ENCODE assay signal across 7 mouse cellular contexts in the genomic region with DNA sequence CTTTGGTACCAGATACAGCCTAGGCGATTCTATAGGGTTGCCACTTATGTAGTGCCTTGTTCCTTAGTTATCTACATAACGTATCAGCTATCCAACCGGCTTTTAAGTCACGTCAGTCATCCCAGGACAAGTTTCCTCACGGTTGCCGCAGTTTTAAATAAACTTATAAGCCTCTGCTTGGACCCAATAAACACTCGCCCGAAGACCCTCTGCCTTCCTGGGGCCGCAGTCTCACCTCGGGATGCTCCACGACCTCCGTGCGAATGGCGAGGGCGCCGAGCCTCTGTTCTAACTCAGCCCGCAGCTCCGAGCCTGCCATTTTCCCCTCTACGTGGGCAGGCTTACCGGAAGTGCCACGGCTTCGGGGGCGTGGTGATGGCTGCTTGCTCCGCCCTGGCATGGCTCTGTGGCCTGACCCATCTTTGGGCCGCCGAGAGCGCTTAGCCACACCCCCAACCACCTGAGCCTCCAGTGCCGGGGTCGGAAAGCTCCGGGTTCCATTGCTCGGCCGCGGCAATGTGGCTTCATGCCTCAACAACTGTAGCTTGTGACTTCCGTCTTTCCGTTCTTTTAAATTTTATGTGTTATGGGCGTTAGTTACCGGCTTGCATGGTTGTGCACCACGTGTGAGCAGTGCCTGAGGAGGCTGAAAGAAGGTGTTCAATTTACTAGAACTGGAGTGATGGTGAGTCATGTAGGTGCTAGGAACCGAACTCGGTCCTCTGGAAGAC. TPM values are rescaled to one million over a fixed set of nuclear protein-coding genes. Genes with fewer than 3 reads are reported as not detected.
DNase-seq lines count a peak whose midpoint lies in the region; ATAC-seq lines count a peak whose summit lies in the region.

A gene (minus strand): TSS at position 352 of the 731 bp plus-strand sequence.

- peak within 1 kb of the TSS; percentile 62 for H3K4me2 ChIP-seq in intestine, embryonic 16.5 days (ENCODE audit: low read depth, low read length)
- peak within 1 kb of the TSS; percentile 63 for H3K4me2 ChIP-seq in midbrain, embryonic 13.5 days (replicated peaks)

- peak; percentile 100 for ATAC-seq in intestine, embryonic 16.5 days
- peak; percentile 99 for ATAC-seq in midbrain, embryonic 13.5 days

- peak within 1 kb of the TSS; percentile 74 for H3K4me3 ChIP-seq in intestine, embryonic 16.5 days (ENCODE audit: low read length)
- peak within 1 kb of the TSS; percentile 63 for H3K4me3 ChIP-seq in limb, embryonic 10.5 days
- peak within 1 kb of the TSS; percentile 60 for H3K4me3 ChIP-seq in midbrain, embryonic 13.5 days (replicated peaks)

- H3K36me3 ChIP-seq in intestine, embryonic 16.5 days (ENCODE audit: control insufficient read depth, insufficient read depth, low read length): no peaks in the 10 kb centered on the region
- H3K36me3 ChIP-seq in limb, embryonic 10.5 days: peaks cover 26% of the 10 kb centered on the region
- peaks cover 13% of the 10 kb centered on the region; the same call in 1 of the 2 replicates for H3K36me3 ChIP-seq in midbrain, embryonic 13.5 days

- peak within 1 kb of the TSS; percentile 75 for H3K9ac ChIP-seq in intestine, embryonic 16.5 days (ENCODE audit: low read depth, low read length)
- H3K9ac ChIP-seq in midbrain, embryonic 13.5 days (replicated peaks): peak within 1 kb of the TSS; percentile 70

- peak within 1 kb of the TSS; percentile 78 for H3K27ac ChIP-seq in intestine, embryonic 16.5 days (ENCODE audit: low read length)
- peak within 1 kb of the TSS; percentile 86 for H3K27ac ChIP-seq in limb, embryonic 10.5 days
- H3K27ac ChIP-seq in midbrain, embryonic 13.5 days: peak within 1 kb of the TSS; percentile 69

- DNase-seq in adrenal gland, postnatal 10 days: peak; percentile 94
- DNase-seq in embryo, embryonic 9.5 days (ENCODE audit: extremely low spot score): peak; percentile 92
- peak; percentile 76 to 89 for DNase-seq in gastrocnemius, postnatal 4 days (ENCODE audit: low spot score in 2 of 2)
- DNase-seq in limb, embryonic 10.5 days (ENCODE audit: low spot score): peak; percentile 95
- peak; percentile 91 for DNase-seq in spleen, adult 12 weeks (ENCODE audit: low spot score)

- peaks cover 4% of the 10 kb centered on the region; the same call in 1 of the 2 replicates for H3K4me1 ChIP-seq in intestine, embryonic 16.5 days (ENCODE audit: control insufficient read depth, insufficient read depth, low read length)
- H3K4me1 ChIP-seq in limb, embryonic 10.5 days: peaks cover 7% of the 10 kb centered on the region
- peaks cover 10% of the 10 kb centered on the region for H3K4me1 ChIP-seq in midbrain, embryonic 13.5 days (replicated peaks)

- H3K9me3 ChIP-seq in intestine, embryonic 16.5 days (ENCODE audit: control insufficient read depth, low read length): no peaks in the 10 kb centered on the region
- H3K9me3 ChIP-seq in limb, embryonic 10.5 days (replicated peaks): no peaks in the 10 kb centered on the region
- no peaks in the 10 kb centered on the region for H3K9me3 ChIP-seq in midbrain, embryonic 13.5 days

- no peaks in the 10 kb centered on the region for H3K27me3 ChIP-seq in intestine, embryonic 16.5 days (replicated peaks; ENCODE audit: control insufficient read depth, insufficient read depth, low read length)
- no peaks in the 10 kb centered on the region for H3K27me3 ChIP-seq in limb, embryonic 10.5 days (ENCODE audit: low read depth, poor library complexity, severe bottlenecking)
- no peaks in the 10 kb centered on the region for H3K27me3 ChIP-seq in midbrain, embryonic 13.5 days

- 2% methylated on average over 40 of the region's 40 CpGs for WGBS in intestine, embryonic 16.5 days
- 3% methylated on average over 40 of the region's 40 CpGs for WGBS in limb, embryonic 10.5 days
- WGBS in midbrain, embryonic 13.5 days: 3% methylated on average over 40 of the region's 40 CpGs

RNA-seq across cellular contexts. Expression of the gene that starts here (rescaled TPM):
- 10 to 100 TPM; 18.5 to 21.3 TPM for total RNA-seq in adrenal gland, postnatal 10 days (2021)
- total RNA-seq in gastrocnemius, postnatal 4 days (2021): 10 to 100 TPM; 18.2 to 22.6 TPM
- 21.1 and 22.9 TPM in 2 replicates for polyA plus RNA-seq in intestine, embryonic 16.5 days (2015; fragmentation: Nextera tagmentation; extraction: Ambion mirVana)
- polyA plus RNA-seq in limb, embryonic 10.5 days (2016; fragmentation: Nextera tagmentation; extraction: Ambion mirVana): 19.2 and 19.8 TPM in 2 replicates
- polyA plus RNA-seq in midbrain, embryonic 13.5 days (2015; fragmentation: Nextera tagmentation; extraction: Ambion mirVana): 13.4 TPM in 2 replicates

Comparison
In these comparisons a context has a peak if more than half of its experiments do, and no peak if none do; other contexts are left out.
1. Peak in every context shown above with its lines: DNase-seq, ATAC-seq, H3K4me3 ChIP-seq and H3K27ac ChIP-seq.